Mouse (Mus musculus): ENCODE measurements around the gene Rapgef2.

DNA sequence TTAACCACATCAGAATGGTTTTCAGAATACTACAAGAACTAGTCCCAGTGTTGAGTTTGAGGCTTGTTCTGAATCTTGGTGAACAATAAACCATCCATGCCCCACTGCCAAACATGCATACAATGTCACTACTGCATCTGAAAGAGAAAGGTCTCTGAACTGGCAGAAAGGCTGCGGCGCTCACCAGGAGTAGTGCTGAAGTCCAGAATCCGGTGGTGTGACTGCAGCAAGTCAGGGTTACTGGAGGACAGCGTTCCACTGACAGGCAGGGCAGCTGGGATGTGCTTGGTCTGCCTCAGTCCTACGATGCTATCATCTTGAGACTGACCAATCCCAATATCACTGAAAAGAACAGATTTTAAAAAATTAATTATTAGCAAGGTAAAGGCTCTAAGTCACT is 197.9 kb downstream of the Rapgef2 start:
- no peak for TF ChIP-seq CTCF (conservative IDR thresholded peaks at IDR 0.05; ENCODE audit: low read length)
- TF ChIP-seq POU5F1 (IDR thresholded peaks at IDR 0.05; ENCODE audit: borderline replicate concordance, low read length), result no peak
- TF ChIP-seq NANOG (IDR thresholded peaks at IDR 0.05; ENCODE audit: borderline replicate concordance, low read length), result no peak

Measured in E14TG2a.4 (cell line).